Mouse (Mus musculus) heart, embryonic 16.5 days (tissue): ENCODE data around the gene Pak6. TPM values are rescaled to one million over a fixed set of nuclear protein-coding genes. Genes with fewer than 3 reads are reported as not detected.
"Not testable (repeated sequence)": the region's sequence is repeated elsewhere in the genome, so short reads cannot be mapped to it uniquely, and the experiment has no call there.

Experiments used
- ATAC-seq: fragments of 200-750 bp; cut with Nextera tagmentation; replicated peaks from 2 replicates; pipeline ENCODE4 v1.8.0; 2017; ENCODE audit warnings: moderate number of reproducible peaks; ENCODE audit not compliant: insufficient read depth, low FRiP score; ENCODE audit errors: extremely low read depth
- H3K27ac ChIP-seq: fragments of 300-500 bp; sonication (generic); 2 replicates; pipeline ENCODE4 v1.5.1; 2014; ENCODE audit warnings: mild to moderate bottlenecking, low read length, control low read depth, moderate library complexity
- H3K27me3 ChIP-seq: fragments of 300-500 bp; sonication (generic); 2 replicates; pipeline ENCODE4 v1.6.1; 2014; ENCODE audit warnings: low read length, mixed read lengths; ENCODE audit not compliant: control insufficient read depth, insufficient read depth
- H3K36me3 ChIP-seq: fragments of 300-500 bp; sonication (generic); 2 replicates; pipeline ENCODE4 v1.6.1; 2014; ENCODE audit not compliant: control insufficient read depth, insufficient read depth
- H3K4me1 ChIP-seq: fragments of 300-500 bp; sonication (generic); 2 replicates; pipeline ENCODE4 v1.6.1; 2014; ENCODE audit warnings: low read length, mixed read lengths; ENCODE audit not compliant: control insufficient read depth, insufficient read depth
- H3K4me2 ChIP-seq: fragments of 300-500 bp; sonication (generic); 2 replicates; pipeline ENCODE4 v1.6.1; 2014; ENCODE audit warnings: low read depth, mild to moderate bottlenecking, control low read depth, low read length
- H3K4me3 ChIP-seq: fragments of 300-500 bp; sonication (generic); 2 replicates; pipeline ENCODE4 v1.5.1; 2014; ENCODE audit warnings: mild to moderate bottlenecking, control low read depth, low read length
- H3K9ac ChIP-seq: fragments of 300-500 bp; sonication (generic); 2 replicates; pipeline ENCODE4 v1.6.1; 2014; ENCODE audit warnings: low read length, control low read depth
- H3K9me3 ChIP-seq: fragments of 300-500 bp; sonication (generic); replicated peaks from 2 replicates; pipeline ENCODE4 v1.6.1; 2016; ENCODE audit warnings: low read length; ENCODE audit not compliant: control insufficient read depth
- WGBS: fragments of 180-500 bp; shearing (Covaris S2); extraction: QIAGEN DNeasy Blood & Tissue Kit; methylation state at CpG from one replicate; pipeline ENCODE4 v1.1.7; 2014; 5-methylcytosine and 5-hydroxymethylcytosine counted together
- polyA plus RNA-seq: library from polyadenylated mRNA; unstranded; fragments of >200 nt; fragmentation: Nextera tagmentation; extraction: Ambion mirVana; gene quantifications from 2 replicates; pipeline ENCODE4 v1.2.1, GENCODE M21; 2015

The Pak6 gene
- polyA plus RNA-seq, 1 experiment from 2014 or later = 9.8 TPM

DNA sequence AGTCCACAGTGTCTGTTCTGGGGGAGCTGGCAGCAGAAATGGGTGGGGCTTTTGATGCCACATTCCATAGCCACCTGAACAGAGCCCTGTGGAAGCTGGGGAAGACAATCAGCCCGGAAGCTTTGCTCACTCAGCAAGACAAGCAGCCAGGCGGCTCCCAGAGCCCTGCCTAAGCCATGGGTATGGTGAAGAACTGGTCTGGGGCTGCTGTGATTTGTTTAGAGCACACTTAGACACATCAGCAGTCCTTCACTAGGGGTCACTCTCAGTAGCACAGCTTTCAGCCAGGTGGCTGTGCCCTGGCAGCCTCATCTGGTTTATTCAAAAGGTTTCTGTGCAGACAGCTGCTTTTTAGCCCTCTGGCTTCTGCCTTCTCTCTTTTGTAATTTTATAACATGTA is 22.0 kb upstream of the Pak6 start:
- Histone ChIP-seq H3K4me3 (no peak overlapping the region), H3K9ac (no peak overlapping the region), H3K9me3 (no peaks in the 10 kb centered on the region), H3K27me3 (no peaks in the 10 kb centered on the region), H3K4me2 (no peak overlapping the region), H3K27ac (no peak overlapping the region), H3K4me1 (peaks cover 7% of the 10 kb centered on the region; the same call in 1 of the 2 replicates), H3K36me3 (peaks cover 39% of the 10 kb centered on the region)
- ATAC-seq = no peak
- 42% methylated on average over 2 of the region's 2 CpGs for WGBS

DNA sequence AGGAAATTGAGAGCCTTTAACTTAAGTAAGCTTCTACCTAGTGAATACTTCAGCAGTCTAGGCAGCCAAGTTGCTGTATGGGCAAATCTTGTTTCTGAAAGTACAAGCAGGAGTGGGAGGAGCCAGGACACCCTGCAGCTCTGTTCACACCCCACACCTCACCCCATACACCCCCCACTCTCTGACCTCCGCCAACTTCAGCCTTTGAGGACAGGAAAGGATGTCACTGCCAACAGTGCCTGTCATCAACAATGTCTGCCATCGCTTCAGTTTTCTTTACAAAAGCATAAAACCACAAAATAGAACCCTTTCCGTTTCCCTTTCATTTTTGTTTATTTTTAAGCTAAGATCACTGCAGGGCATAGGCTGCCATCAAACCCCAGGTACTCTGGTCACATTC is 20.7 kb upstream of the Pak6 start:
- 70% methylated on average over 3 of the region's 3 CpGs for WGBS

DNA sequence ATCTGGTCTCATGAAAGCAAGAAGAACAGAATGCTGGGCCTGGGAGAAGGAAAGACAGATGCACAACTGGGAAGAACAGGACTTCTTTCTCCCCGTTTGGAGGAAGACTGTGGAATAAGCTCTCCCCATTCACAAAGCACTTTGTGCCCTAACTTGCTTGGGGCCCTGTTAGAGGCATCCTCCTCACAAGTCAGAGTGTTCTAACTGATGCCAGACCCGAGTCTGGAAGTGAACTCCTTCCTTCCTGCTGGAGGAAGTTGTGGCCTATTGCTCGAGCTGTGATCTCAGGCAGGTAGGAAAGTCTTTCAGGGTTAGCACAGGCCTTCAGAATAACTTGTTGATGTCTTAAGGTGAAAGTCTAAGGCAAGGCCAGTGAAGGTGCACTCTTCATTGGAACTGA is 20.2 kb upstream of the Pak6 start:
- no peak for ATAC-seq
- WGBS = 59% methylated on average over 3 of the region's 3 CpGs

More for the DNA sequence above, 20.7 kb upstream of the Pak6 start:
- H3K27me3 ChIP-seq = no peaks in the 10 kb centered on the region
- no peak overlapping the region for H3K27ac ChIP-seq
- H3K4me2 ChIP-seq = no peak overlapping the region
- H3K4me1 ChIP-seq = peaks cover 10% of the 10 kb centered on the region
- no peak for ATAC-seq
- H3K9me3 ChIP-seq = no peaks in the 10 kb centered on the region
- peaks cover 33% of the 10 kb centered on the region for H3K36me3 ChIP-seq
- no peak overlapping the region for H3K4me3 ChIP-seq
- H3K9ac ChIP-seq = no peak overlapping the region

DNA sequence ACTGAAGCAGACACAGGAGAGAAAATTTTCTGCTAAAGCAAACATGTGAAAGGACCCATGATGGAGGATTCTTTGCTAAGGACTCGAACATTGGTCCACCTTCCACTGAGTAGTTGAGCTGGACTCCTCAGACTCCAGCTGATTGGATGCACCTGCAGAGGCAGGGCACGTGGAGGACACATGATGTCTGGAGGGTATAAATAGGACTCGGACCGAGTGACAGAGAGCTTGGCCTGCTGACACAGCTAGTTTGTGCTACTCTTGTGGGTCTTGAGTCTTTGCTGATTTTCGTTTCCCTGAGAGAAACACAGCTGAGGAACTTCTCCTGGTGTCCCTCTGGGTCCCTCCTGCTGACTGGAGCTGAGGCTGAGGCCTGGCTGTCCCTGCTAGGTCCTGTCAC is 16.4 kb upstream of the Pak6 start:
- no peak overlapping the region for H3K27ac ChIP-seq
- WGBS = 49% methylated on average over 5 of the region's 5 CpGs
- no peaks in the 10 kb centered on the region for H3K27me3 ChIP-seq
- no peak overlapping the region for H3K4me2 ChIP-seq
- H3K9ac ChIP-seq = no peak overlapping the region; the same call in 1 of the 2 replicates
- peaks cover 8% of the 10 kb centered on the region; the same call in 1 of the 2 replicates for H3K36me3 ChIP-seq
- H3K4me1 ChIP-seq = peaks cover 3% of the 10 kb centered on the region
- no peak overlapping the region for H3K4me3 ChIP-seq
- H3K9me3 ChIP-seq = peaks cover 6% of the 10 kb centered on the region; the same call in 1 of the 2 replicates
- ATAC-seq = no peak

More for the DNA sequence above, 20.2 kb upstream of the Pak6 start:
- Histone ChIP-seq H3K9me3 (no peaks in the 10 kb centered on the region), H3K4me3 (no peak overlapping the region), H3K4me2 (no peak overlapping the region), H3K9ac (no peak overlapping the region), H3K27me3 (no peaks in the 10 kb centered on the region), H3K4me1 (peaks cover 10% of the 10 kb centered on the region), H3K27ac (no peak overlapping the region), H3K36me3 (peaks cover 33% of the 10 kb centered on the region)

DNA sequence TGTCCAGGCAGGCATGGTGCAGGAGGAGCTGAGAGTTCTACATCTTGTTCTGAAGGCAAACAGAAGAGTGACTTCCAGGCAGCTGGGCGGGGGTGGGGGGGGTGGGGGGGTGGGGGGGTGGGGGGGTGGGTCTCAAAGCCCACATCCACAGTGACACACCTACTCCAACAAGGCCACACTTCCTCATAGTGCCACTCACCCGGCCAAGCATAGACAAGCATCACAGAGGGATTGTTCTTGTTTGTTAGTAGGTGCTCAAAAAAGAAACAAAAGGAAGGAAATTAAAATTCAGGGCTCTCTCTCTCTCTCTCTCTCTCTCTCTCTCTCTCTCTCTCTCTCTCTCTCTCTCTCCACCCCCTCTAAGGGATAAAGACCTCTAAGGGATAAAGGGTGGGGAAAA is 12.4 kb upstream of the Pak6 start:
- H3K27me3 ChIP-seq, H3K9ac ChIP-seq, ATAC-seq, H3K4me1 ChIP-seq, H3K27ac ChIP-seq, H3K9me3 ChIP-seq, H3K4me2 ChIP-seq, H3K36me3 ChIP-seq, H3K4me3 ChIP-seq: not testable (repeated sequence)
- 60% methylated on average over 1 of the region's 2 CpGs for WGBS

DNA sequence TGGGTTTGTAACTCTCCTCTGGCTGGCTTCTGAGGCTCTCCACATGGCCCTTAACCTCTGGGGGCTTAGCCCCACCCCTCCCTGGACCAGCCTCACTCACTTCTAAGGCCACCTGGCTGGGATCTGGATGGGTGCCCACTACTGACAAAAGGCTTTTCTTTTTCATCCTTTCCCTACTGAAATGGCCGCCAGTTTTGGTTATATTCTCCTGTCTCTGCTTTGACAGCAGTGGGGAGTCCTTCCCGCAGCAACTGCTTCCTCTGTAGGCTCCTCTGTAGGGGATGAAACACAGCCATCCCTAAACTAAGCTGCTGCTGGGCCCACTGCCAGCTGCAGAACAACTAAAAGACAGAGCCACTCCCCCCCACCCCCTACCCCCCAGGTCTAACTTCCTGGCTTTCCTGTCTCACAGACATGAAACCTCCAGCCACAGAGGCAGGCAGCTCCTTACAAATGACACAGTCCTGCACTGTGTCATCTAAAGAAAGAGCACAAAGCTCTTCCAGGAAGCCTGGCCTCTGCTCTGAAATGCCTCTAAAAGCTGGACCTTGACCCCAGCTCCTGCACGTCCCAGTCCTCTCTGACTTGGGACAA is 6.3 kb upstream of the Pak6 start:
- 0 out of 2 replicates have a peak, but pooled peaks have one; percentile 19 for ATAC-seq
- Histone ChIP-seq H3K9ac (no peak overlapping the region), H3K4me1 (peaks cover 28% of the 10 kb centered on the region), H3K27me3 (no peaks in the 10 kb centered on the region), H3K27ac (peak overlapping the region; percentile 69), H3K4me3 (no peak overlapping the region), H3K9me3 (0 out of 2 replicates have a peak, but pooled peaks cover 3% of the 10 kb centered on the region), H3K4me2 (no peak overlapping the region), H3K36me3 (no peaks in the 10 kb centered on the region)
- WGBS = 23% methylated on average over 3 of the region's 3 CpGs

DNA sequence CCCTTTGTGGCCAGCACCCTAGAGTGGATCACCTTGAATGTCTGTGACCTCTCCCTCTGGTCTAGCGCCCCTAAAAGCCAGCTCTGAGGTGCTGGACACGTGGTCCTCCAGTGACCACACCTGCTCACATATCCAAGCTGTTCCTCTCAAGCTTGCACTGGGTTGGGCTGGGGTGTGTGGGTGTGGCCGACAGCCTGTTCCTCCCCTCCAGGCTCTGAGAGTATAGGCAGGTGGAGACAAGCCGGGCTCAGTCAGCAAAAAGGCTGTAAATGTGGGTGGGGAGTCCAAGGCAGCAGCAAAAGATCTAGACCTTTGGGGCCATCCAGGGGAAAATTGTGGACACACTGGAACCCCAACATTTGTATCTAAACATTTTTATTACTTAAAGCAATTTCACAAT is 4.6 kb upstream of the Pak6 start:
- no peak overlapping the region for H3K4me2 ChIP-seq
- H3K4me1 ChIP-seq = peaks cover 32% of the 10 kb centered on the region
- ATAC-seq = no peak

DNA sequence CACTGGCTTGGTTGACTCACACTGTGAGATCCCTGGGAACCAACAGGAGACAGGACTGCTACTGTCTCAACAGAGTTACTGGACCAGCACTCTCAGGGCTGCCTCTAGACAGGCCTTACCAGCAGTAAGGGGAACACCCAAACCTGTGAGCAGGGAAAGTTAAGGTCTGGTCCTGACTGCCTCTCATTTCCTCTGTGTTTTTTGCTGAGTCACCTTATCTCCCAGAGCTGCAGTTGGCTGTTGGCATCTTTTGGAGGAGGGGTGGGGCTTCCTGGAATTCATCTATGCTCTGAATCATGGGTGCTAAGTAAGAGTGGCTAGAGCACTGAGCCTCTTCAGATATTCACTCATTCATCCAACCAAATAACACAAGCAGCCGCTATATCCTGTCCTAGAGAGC is 4.0 kb upstream of the Pak6 start:
- Histone ChIP-seq H3K4me1 (peaks cover 38% of the 10 kb centered on the region), H3K9ac (no peak overlapping the region)

More for the DNA sequence above, 4.6 kb upstream of the Pak6 start:
- no peak overlapping the region for H3K9ac ChIP-seq
- no peaks in the 10 kb centered on the region; the same call in 1 of the 2 replicates for H3K27me3 ChIP-seq
- no peaks in the 10 kb centered on the region for H3K9me3 ChIP-seq
- no peaks in the 10 kb centered on the region for H3K36me3 ChIP-seq
- H3K27ac ChIP-seq = no peak overlapping the region
- H3K4me3 ChIP-seq = no peak overlapping the region
- WGBS = 50% methylated on average over 4 of the region's 4 CpGs

DNA sequence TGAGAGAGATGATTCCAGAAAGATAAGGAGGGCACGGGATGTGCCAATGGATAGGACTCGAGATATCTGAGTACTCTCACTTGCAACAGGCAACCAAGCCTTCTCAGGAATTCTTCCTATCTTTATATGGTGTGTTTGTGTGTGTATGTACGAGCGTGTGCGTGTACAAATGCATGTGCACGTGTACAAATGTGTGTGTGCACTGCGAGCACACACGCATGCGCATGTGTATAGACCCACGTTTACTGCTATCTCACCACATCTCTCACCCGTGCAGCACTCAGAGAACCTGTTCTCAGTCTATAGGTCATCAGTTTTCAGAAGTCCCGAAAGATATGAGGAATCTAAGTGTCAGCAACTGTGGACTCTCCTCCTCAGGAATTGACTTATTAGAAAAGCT is 3.6 kb upstream of the Pak6 start:
- no peaks in the 10 kb centered on the region for H3K36me3 ChIP-seq
- no peak for ATAC-seq
- peak overlapping the region; percentile 78 for H3K27ac ChIP-seq
- WGBS = 73% methylated on average over 12 of the region's 12 CpGs
- H3K4me3 ChIP-seq = peak overlapping the region; percentile 56
- H3K9me3 ChIP-seq = no peaks in the 10 kb centered on the region
- H3K4me2 ChIP-seq = peak overlapping the region; percentile 79
- H3K9ac ChIP-seq = no peak overlapping the region; the same call in 1 of the 2 replicates
- H3K27me3 ChIP-seq = no peaks in the 10 kb centered on the region; the same call in 1 of the 2 replicates
- peaks cover 42% of the 10 kb centered on the region for H3K4me1 ChIP-seq

More for the DNA sequence above, 4.0 kb upstream of the Pak6 start:
- Histone ChIP-seq H3K36me3 (no peaks in the 10 kb centered on the region), H3K4me3 (no peak overlapping the region), H3K4me2 (no peak overlapping the region; the same call in 1 of the 2 replicates), H3K27me3 (no peaks in the 10 kb centered on the region; the same call in 1 of the 2 replicates), H3K27ac (peak overlapping the region; percentile 47), H3K9me3 (no peaks in the 10 kb centered on the region)
- no peak for ATAC-seq
- WGBS = 28% methylated on average over 1 of the region's 1 CpGs
